Mouse (Mus musculus) testis, postnatal 14 days (tissue): ENCODE measurements at regions not wholly inside any gene's neighbourhood (a gene's known extent, or its start where the extent isn't known, plus 50 kb on each side); places are given as distances from the start of the nearest gene placed in this dataset.

ENCODE experiments used
- DNase-seq: peaks from one replicate; pipeline ENCODE4 v3.0.0; 2021; ENCODE audit warnings: low spot score

DNA sequence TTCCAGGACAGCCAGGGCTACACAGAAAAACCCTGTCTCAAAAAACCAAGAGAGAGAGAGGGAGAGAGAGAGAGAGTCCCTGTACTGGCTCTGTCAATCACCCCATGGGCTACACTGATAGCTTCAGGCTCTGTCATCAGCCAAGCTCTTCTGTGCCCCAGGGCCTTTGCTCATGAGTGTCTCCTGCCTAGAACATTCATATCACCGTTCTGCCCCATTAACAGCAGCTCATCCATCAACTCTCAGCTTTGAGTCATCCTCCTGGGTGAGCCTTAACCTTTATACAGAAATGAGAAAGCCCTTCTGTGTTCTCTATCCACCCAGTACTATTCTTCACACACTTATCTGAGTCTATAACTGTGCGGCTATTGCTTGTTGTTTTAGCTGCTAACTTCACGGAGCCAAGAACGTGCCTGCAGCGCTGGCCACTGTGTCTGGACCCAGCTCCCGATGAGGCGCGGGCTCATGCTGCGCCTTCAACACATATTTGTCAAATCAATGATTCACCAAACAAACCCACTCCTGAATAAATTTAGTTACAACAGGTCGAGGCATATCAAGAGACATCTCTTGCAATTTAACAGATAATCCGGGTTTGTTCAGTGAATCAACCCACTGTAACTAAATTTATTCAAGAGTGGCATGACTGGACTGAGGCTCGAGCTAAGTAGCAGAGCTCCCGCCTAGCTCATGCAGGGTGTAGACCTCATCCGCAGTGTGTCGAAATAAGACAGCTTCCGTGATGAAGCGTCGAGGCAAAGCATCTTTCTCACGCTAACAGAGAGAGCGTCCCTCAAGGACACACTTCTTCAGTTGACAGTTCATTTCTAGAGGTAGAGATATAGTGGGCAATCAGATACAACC is 152.1 kb downstream of the Katnal1 start:
- DNase-seq: no peak

GRCm38 (mm10) chr5:148775232-148775631 is 153.9 kb downstream of the Katnal1 start:
- DNase-seq: no peak

- no peak for DNase-seq
These were observed 154.7 kb downstream of the Katnal1 start for GRCm38 (mm10) chr5:148774446-148774845.

- DNase-seq: no peak
These were observed 159.7 kb downstream of the Katnal1 start for GRCm38 (mm10) chr5:148769452-148769851.

DNA sequence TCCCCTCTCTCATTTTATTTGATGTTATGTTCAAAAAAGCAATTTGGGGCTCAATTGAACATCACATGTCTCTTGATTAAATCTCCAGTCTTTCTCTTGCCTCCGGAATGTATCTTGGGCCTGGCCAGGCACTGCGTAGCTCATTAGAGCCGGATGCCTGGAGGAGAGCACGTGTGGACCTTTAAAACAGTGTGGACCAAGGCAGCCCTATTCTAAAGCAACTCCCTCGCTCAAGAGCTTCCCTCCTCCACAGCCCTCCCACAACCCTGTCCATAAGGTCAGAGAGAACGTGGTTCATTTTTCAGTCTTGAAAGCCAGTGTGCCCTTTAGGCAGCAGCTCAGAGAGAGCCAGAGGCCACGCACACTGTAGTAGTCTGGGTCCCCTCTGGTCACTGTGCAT is 160.8 kb downstream of the Katnal1 start:
- DNase-seq: peak; percentile 38

DNA sequence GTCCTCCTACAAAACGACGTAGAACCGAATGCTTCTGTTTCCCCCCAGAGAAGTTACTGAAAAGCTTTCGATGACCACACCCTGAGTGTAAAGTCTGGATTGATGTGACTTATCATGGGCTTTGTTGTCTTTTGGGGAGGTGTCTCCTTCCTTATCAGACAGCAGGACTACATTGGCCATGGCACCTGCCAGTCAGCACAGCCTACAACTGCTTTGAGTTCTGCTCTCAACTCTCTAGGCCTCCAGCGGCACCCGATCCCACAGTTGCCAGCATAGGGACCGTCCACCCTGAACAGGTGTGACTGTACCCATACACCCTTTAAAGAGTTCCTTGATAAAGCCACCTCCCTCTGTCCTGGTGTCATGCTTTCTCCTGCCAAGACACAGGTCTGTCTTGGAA is 163.1 kb downstream of the Katnal1 start:
- no peak for DNase-seq

- DNase-seq: no peak
These were observed 169.0 kb downstream of the Katnal1 start for GRCm38 (mm10) chr5:148760108-148760507.

- DNase-seq: no peak
These were observed 170.3 kb downstream of the Katnal1 start for GRCm38 (mm10) chr5:148758786-148759185.

- DNase-seq: no peak
These were observed 171.4 kb downstream of the Katnal1 start for GRCm38 (mm10) chr5:148757715-148758114.

DNA sequence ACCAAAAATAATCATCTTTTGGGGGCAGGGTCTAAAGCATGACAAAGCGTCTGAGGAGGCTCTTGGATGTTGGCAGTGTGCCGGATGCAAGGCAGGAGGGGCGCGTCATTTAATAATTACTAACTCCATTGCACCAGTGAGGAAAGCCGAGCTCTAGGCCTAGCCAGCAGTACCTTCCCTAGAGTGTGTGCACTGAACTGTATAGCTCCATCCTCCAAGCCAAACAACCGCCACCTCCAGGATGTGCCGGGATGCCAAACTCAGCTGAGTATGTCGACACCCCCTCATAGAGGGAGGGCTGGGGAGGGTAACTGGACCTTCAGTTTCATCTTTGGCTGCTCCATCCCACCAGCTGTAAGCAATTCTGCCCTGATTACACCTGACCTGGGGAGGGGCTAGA is 171.9 kb downstream of the Katnal1 start:
- no peak for DNase-seq

GRCm38 (mm10) chr5:148756246-148756930 is 172.7 kb downstream of the Katnal1 start:
- peak; percentile 50 for DNase-seq

DNA sequence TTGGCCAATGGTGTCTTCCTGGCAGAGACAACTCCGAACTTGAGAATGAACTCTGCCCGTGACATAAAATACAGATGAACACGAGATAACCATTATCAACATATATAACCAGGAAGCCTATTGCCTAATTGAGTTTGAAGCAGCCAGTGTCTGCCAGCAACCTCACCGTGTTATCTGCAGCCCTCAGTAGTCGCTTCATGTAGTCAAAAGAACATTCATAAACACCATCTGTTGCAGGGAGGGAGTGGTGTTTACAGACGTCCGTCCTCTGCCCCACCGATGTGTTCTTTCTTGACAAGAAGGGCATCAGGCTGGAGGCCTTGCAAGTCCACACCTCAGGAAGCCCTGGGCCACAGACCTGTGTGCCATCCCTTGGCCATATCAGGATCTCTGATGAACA is 173.3 kb downstream of the Katnal1 start:
- no peak for DNase-seq

GRCm38 (mm10) chr5:148754896-148755295 is 174.2 kb downstream of the Katnal1 start:
- no peak for DNase-seq

DNA sequence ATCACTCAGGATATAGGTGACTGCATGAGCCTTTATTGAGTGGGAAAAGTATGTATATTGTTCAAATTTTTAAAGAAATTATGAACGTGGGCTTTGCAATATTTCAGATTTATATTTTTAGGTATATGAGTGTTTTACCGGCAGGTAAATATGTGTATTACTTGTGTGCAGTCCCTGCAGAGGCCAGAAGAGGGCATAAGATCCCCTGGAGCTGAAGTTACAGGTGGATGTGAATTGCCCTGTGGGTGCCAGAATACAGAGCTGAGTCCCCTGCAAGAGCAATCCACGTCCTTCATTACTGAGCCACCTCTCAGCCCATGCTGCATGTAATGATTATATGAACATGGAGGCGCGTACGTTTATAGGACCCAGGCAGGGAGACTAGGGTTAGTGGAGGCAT is 174.8 kb downstream of the Katnal1 start:
- DNase-seq: no peak

GRCm38 (mm10) chr5:148753457-148753856 is 175.7 kb downstream of the Katnal1 start:
- DNase-seq: no peak

GRCm38 (mm10) chr5:148751980-148752379 is 177.1 kb downstream of the Katnal1 start:
- DNase-seq: no peak

- no peak for DNase-seq
These were observed 179.0 kb downstream of the Katnal1 start for GRCm38 (mm10) chr5:148750002-148750734.

DNA sequence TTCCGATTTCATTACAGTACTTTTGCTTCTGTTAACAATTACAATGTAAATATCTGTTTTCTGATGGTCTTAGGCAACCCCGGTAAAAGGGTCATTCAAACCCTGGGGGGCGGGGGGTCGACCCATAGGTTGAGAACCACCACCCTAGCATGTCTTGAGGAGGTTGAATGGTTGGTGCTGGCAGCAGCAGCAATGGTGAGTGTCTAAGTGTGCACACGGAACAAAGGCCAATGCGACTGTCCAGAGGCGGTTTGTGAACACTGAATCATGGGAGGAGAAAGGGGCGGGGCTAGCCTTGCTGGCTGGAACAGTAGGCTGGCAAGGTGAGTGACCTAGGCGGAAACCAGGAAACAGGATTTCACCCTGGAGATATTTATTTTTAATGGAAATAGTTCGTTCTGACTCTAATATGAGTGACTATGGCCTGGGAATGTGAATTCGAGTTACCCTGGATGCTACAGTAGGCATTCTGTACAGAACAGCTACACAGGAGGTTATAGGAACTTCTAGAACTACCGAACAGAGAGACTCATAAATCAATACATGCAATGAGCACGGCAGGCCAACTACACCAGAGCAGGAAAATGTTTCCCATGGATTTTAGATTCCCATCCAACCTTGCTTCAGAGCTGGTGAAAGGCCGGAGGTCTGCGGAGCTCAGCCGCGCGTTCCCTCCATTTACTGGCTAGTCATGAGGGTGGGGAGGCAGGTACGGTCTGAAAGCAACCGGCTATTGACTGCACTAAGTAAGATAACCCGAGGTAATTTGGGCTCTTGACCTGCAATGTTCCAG is 181.0 kb downstream of the Katnal1 start:
- no peak for DNase-seq

GRCm38 (mm10) chr5:148747549-148747948 is 181.6 kb downstream of the Katnal1 start:
- no peak for DNase-seq

GRCm38 (mm10) chr5:148746726-148747125 is 182.4 kb downstream of the Katnal1 start:
- DNase-seq: peak; percentile 47

- no peak for DNase-seq
These were observed 184.3 kb downstream of the Katnal1 start for GRCm38 (mm10) chr5:148744676-148745391.
